Mouse (Mus musculus): ENCODE results near the gene Ndnf. TPM values are rescaled to one million over a fixed set of nuclear protein-coding genes. Genes with fewer than 3 reads are reported as not detected.

The Ndnf gene
- polyA plus RNA-seq, 1 experiment: 0.12 TPM

- TF ChIP-seq POLR2A (IDR thresholded peaks at IDR 0.05; ENCODE audit: borderline replicate concordance, low read depth, low read length) (no peak), CTCF (IDR thresholded peaks at IDR 0.05; ENCODE audit: low read depth, low read length) (no peak)
- H3K27ac ChIP-seq (ENCODE audit: insufficient read depth, low read depth, low read length): no peak overlapping the region
- no peaks in the 10 kb centered on the region for H3K4me1 ChIP-seq (ENCODE audit: control insufficient read depth, insufficient read depth, low read length)
- H3K4me3 ChIP-seq (ENCODE audit: insufficient read depth, low read length): no peak overlapping the region
These were observed 9.3 kb upstream of the Ndnf start for GRCm38 (mm10) chr6:65662050-65662449.

DNA sequence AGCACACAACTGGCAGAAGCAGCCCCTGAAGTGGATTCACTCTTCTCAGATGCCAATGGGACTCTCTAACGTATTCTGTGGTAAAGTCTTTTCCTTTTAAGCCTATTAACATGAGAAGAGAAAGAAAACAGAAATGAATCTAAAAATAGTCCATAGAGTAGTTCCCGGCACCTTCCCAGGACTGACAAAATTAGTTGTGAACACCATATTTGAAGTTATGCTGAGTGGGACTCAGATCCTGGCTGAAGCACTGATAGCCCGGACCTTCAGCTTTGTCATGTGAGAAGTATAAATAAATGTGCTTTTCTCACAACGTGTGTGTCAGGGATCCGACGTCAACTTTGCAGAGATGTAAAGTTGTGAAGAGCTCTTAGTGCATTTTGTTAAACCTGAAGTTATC is 7.4 kb upstream of the Ndnf start:
- no peaks in the 10 kb centered on the region for H3K4me1 ChIP-seq (ENCODE audit: control insufficient read depth, insufficient read depth, low read length)
- H3K4me3 ChIP-seq (ENCODE audit: insufficient read depth, low read length): no peak overlapping the region
- H3K27ac ChIP-seq (ENCODE audit: insufficient read depth, low read depth, low read length): no peak overlapping the region
- TF ChIP-seq POLR2A (IDR thresholded peaks at IDR 0.05; ENCODE audit: borderline replicate concordance, low read depth, low read length) (no peak), CTCF (IDR thresholded peaks at IDR 0.05; ENCODE audit: low read depth, low read length) (no peak)

- TF ChIP-seq CTCF (IDR thresholded peaks at IDR 0.05; ENCODE audit: low read depth, low read length) (no peak), POLR2A (IDR thresholded peaks at IDR 0.05; ENCODE audit: borderline replicate concordance, low read depth, low read length) (no peak)
- Histone ChIP-seq H3K27ac (ENCODE audit: insufficient read depth, low read depth, low read length) (no peak overlapping the region), H3K4me3 (ENCODE audit: insufficient read depth, low read length) (no peak overlapping the region), H3K4me1 (ENCODE audit: control insufficient read depth, insufficient read depth, low read length) (no peaks in the 10 kb centered on the region)
These were observed 5.1 kb upstream of the Ndnf start for GRCm38 (mm10) chr6:65666295-65666694.

DNA sequence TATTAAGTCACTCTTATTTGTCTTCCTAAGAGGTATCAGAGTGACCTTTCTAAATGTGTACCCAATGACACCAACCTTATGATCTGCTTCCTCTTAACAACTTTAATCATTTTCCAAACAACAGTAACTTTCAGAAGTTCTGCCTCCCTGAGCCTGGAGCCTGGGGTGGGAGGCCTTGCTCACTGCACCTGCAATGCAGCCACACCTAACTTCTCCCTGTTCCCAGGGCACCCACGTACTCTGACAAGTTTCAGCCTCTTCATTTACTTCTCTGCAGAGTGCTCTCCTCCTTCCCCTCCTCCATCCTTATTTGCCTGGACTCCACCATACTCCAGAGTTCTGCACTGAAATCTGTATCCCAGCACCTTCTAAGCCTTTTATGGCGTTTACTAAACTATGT is 1.4 kb upstream of the Ndnf start:
- Histone ChIP-seq H3K4me1 (ENCODE audit: control insufficient read depth, insufficient read depth, low read length) (no peaks in the 10 kb centered on the region), H3K27ac (ENCODE audit: insufficient read depth, low read depth, low read length) (no peak overlapping the region), H3K4me3 (ENCODE audit: insufficient read depth, low read length) (no peak overlapping the region)
- TF ChIP-seq CTCF (IDR thresholded peaks at IDR 0.05; ENCODE audit: low read depth, low read length): no peak
- TF ChIP-seq POLR2A (IDR thresholded peaks at IDR 0.05; ENCODE audit: borderline replicate concordance, low read depth, low read length): no peak

DNA sequence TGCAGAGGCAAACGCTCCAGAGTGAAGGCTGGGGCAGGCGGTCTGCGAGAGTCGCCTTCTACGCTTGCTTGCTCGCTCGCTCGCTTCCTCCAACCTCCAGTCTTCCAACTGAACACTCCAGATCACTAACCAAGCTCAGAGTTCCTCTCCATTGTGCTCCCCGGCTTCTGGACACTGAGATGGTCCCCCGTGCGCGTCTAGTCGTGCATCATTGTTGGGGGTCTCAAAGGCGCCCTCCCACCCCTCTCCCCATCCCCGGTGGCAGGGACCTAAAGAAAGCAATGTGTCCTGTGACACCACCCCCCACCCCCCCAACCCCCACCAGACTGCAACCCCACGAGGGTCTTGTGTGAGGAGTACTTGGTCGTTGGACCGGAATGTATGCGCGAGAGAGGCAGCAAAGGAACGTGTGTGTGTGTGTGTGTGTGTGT is 394 bp upstream of the Ndnf start:
- Histone ChIP-seq H3K4me1 (ENCODE audit: control insufficient read depth, insufficient read depth, low read length) (no peaks in the 10 kb centered on the region), H3K4me3 (ENCODE audit: insufficient read depth, low read length) (peak overlapping the region; percentile 65), H3K27ac (ENCODE audit: insufficient read depth, low read depth, low read length) (no peak overlapping the region)
- TF ChIP-seq CTCF (IDR thresholded peaks at IDR 0.05; ENCODE audit: low read depth, low read length): no peak
- no peak for TF ChIP-seq POLR2A (IDR thresholded peaks at IDR 0.05; ENCODE audit: borderline replicate concordance, low read depth, low read length)

DNA sequence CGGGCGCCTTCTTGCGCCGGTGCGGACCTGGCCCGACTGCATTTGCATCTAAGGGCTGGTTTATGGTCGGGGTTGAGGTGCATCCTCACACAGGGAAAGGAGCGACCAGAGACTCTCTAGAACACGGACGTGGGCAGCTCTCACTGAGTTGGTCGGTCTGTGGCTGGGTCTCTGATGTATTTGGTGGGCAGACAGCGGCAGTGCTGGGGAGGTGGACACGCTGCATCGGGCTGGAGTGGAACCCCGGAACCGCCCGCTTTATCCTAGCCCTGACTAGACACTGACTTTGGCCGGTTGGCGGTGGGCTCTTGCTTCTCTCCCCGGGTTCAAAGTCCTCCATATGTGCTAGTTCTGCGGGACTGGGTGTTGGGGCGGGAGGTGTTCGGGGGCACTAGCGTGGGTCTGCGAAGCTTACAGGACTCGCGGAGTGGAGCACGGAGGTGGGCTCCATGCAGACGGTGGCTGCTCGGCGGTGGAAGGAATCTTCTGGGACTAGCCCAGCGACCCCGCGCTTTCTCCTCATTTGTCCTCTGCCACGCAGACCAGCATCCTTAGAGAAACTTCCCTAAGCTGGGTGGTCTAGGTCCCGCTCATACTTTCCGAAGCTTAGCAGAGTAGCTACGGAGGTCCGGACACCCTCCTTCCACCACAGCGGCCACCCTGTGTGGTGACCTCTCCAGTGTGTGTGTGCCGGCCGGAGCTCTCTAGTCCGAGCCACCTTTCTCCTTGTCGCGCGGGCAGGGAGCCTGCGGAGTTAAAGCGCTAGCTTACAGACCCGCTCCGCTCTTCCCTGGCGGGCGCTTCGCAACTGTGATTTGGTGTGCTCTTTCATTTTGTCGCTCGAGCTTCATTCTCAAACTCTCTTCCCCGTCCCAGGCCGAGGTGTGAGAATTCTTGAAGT is 991 bp downstream of the Ndnf start:
- H3K27ac ChIP-seq (ENCODE audit: insufficient read depth, low read depth, low read length): no peak overlapping the region
- H3K4me1 ChIP-seq (ENCODE audit: control insufficient read depth, insufficient read depth, low read length): no peaks in the 10 kb centered on the region
- peak overlapping the region; percentile 65 for H3K4me3 ChIP-seq (ENCODE audit: insufficient read depth, low read length)
- TF ChIP-seq CTCF (IDR thresholded peaks at IDR 0.05; ENCODE audit: low read depth, low read length) (no peak), POLR2A (IDR thresholded peaks at IDR 0.05; ENCODE audit: borderline replicate concordance, low read depth, low read length) (no peak)

DNA sequence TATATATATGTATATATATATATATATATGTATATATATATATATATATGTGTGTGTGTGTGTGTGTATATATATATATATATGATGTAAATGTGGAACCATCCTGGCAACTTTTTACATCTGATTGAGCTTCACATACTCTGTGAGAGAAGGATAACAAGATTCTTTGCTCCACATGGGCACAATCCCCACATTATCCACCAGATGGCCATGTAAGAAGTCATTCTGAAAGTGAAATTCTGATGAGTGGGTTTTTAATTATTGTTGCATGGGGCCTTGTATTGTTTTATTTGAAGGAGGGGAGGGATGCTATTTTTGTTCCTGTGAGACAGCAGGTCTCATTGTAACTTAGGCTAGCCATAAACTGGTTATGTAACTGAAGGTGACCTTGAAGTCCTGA is 22.5 kb downstream of the Ndnf start:
- no peak overlapping the region for H3K4me3 ChIP-seq (ENCODE audit: insufficient read depth, low read length)
- no peaks in the 10 kb centered on the region for H3K4me1 ChIP-seq (ENCODE audit: control insufficient read depth, insufficient read depth, low read length)
- H3K27ac ChIP-seq (ENCODE audit: insufficient read depth, low read depth, low read length): no peak overlapping the region
- TF ChIP-seq POLR2A (IDR thresholded peaks at IDR 0.05; ENCODE audit: borderline replicate concordance, low read depth, low read length) (no peak), CTCF (IDR thresholded peaks at IDR 0.05; ENCODE audit: low read depth, low read length) (no peak)

- TF ChIP-seq POLR2A (IDR thresholded peaks at IDR 0.05; ENCODE audit: borderline replicate concordance, low read depth, low read length) (no peak), CTCF (IDR thresholded peaks at IDR 0.05; ENCODE audit: low read depth, low read length) (no peak)
- H3K27ac ChIP-seq (ENCODE audit: insufficient read depth, low read depth, low read length): no peak overlapping the region
- H3K4me1 ChIP-seq (ENCODE audit: control insufficient read depth, insufficient read depth, low read length): no peaks in the 10 kb centered on the region
- H3K4me3 ChIP-seq (ENCODE audit: insufficient read depth, low read length): no peak overlapping the region
These were observed 49.3 kb downstream of the Ndnf start for GRCm38 (mm10) chr6:65720676-65721075.

- no peak overlapping the region for H3K27ac ChIP-seq (ENCODE audit: insufficient read depth, low read depth, low read length)
- no peaks in the 10 kb centered on the region for H3K4me1 ChIP-seq (ENCODE audit: control insufficient read depth, insufficient read depth, low read length)
- no peak overlapping the region for H3K4me3 ChIP-seq (ENCODE audit: insufficient read depth, low read length)
- TF ChIP-seq POLR2A (IDR thresholded peaks at IDR 0.05; ENCODE audit: borderline replicate concordance, low read depth, low read length): no peak
- TF ChIP-seq CTCF (IDR thresholded peaks at IDR 0.05; ENCODE audit: low read depth, low read length): no peak
These were observed 54.3 kb downstream of the Ndnf start for GRCm38 (mm10) chr6:65725677-65726076.

DNA sequence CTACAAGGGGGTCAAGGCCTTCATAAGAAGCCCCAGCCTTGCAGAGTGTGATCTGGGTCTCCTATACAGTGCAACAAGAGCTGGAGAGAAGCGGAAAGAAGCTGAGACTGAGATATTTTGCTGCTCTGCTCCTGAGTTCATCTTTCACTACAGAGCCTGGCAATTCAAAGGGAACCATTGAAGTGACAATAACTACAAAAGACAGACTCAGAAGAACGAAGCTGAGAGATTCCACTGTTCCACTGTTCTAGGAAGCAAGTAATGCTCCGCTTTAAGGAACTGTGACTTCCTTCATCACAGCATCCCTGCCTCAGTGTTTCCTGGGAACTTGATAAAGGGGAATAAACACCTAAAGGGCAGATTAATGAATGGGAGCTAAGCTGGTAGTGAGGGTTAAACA is 56.9 kb downstream of the Ndnf start:
- no peaks in the 10 kb centered on the region for H3K4me1 ChIP-seq (ENCODE audit: control insufficient read depth, insufficient read depth, low read length)
- H3K27ac ChIP-seq (ENCODE audit: insufficient read depth, low read depth, low read length): no peak overlapping the region
- TF ChIP-seq POLR2A (IDR thresholded peaks at IDR 0.05; ENCODE audit: borderline replicate concordance, low read depth, low read length): no peak
- no peak for TF ChIP-seq CTCF (IDR thresholded peaks at IDR 0.05; ENCODE audit: low read depth, low read length)
- H3K4me3 ChIP-seq (ENCODE audit: insufficient read depth, low read length): no peak overlapping the region

Measured in bone marrow macrophage, adult 2 months (primary cell).